Mouse (Mus musculus) splenic B cell, adult 2 months (primary cell): ENCODE results near the gene Eif2b3.
A peak's percentile ranks its signal among the peaks of the same experiment; 100 is the strongest.

Source experiments
- DNase-seq: peaks from one replicate; pipeline ENCODE4 v3.0.0-alpha.2; 2011; ENCODE audit warnings: low read depth, low spot score
- H3K27me3 ChIP-seq: 2 replicates; pipeline ENCODE4 v1.6.1; 2012; ENCODE audit warnings: mild to moderate bottlenecking, low read length, moderate library complexity, mixed read lengths; ENCODE audit not compliant: control insufficient read depth, poor library complexity, insufficient read depth, severe bottlenecking
- H3K36me3 ChIP-seq: 2 replicates; pipeline ENCODE4 v1.6.1; 2012; ENCODE audit warnings: mild to moderate bottlenecking, low read length, moderate library complexity, mixed read lengths; ENCODE audit not compliant: control insufficient read depth, poor library complexity, insufficient read depth, severe bottlenecking

Eif2b3 gene

GRCm38 (mm10) chr4:117095551-117096452, 76.6 kb downstream of the Eif2b3 start, which contains the start of gene Ptch2:
Gene Ptch2, plus strand, starts transcription at chr4:117096075.
- no peak for DNase-seq
- no peaks in the 10 kb centered on the region for H3K36me3 ChIP-seq
- H3K27me3 ChIP-seq = no peaks in the 10 kb centered on the region

- no peak for DNase-seq
- H3K36me3 ChIP-seq = no peaks in the 10 kb centered on the region
- no peaks in the 10 kb centered on the region for H3K27me3 ChIP-seq
Measured at GRCm38 (mm10) chr4:117096666-117097065, 77.5 kb downstream of the Eif2b3 start.

GRCm38 (mm10) chr4:117097969-117098763, 79.0 kb downstream of the Eif2b3 start:
- DNase-seq = no peak

GRCm38 (mm10) chr4:117098764-117099036, 79.5 kb downstream of the Eif2b3 start:
- Histone ChIP-seq H3K36me3 (no peaks in the 10 kb centered on the region), H3K27me3 (no peaks in the 10 kb centered on the region)
- DNase-seq = no peak

More at GRCm38 (mm10) chr4:117097969-117098763, 79.0 kb downstream of the Eif2b3 start:
- Histone ChIP-seq H3K36me3 (no peaks in the 10 kb centered on the region), H3K27me3 (no peaks in the 10 kb centered on the region)

- Histone ChIP-seq H3K36me3 (no peaks in the 10 kb centered on the region), H3K27me3 (no peaks in the 10 kb centered on the region)
- no peak for DNase-seq
Measured at GRCm38 (mm10) chr4:117100036-117100435, 80.8 kb downstream of the Eif2b3 start.

GRCm38 (mm10) chr4:117101218-117101617, 82.0 kb downstream of the Eif2b3 start:
- Histone ChIP-seq H3K36me3 (no peaks in the 10 kb centered on the region), H3K27me3 (no peaks in the 10 kb centered on the region)
- DNase-seq = peak; percentile 35

GRCm38 (mm10) chr4:117104672-117105071, 85.5 kb downstream of the Eif2b3 start:
- Histone ChIP-seq H3K27me3 (no peaks in the 10 kb centered on the region), H3K36me3 (no peaks in the 10 kb centered on the region)
- DNase-seq = peak; percentile 41

- H3K36me3 ChIP-seq = no peaks in the 10 kb centered on the region
- no peaks in the 10 kb centered on the region for H3K27me3 ChIP-seq
- DNase-seq = no peak
Measured at GRCm38 (mm10) chr4:117105127-117105526, 85.9 kb downstream of the Eif2b3 start.

- no peak for DNase-seq
- Histone ChIP-seq H3K36me3 (no peaks in the 10 kb centered on the region), H3K27me3 (no peaks in the 10 kb centered on the region)
Measured at GRCm38 (mm10) chr4:117107813-117108523, 88.8 kb downstream of the Eif2b3 start.

GRCm38 (mm10) chr4:117108524-117108849, 89.3 kb downstream of the Eif2b3 start:
- Histone ChIP-seq H3K27me3 (no peaks in the 10 kb centered on the region), H3K36me3 (no peaks in the 10 kb centered on the region)
- DNase-seq = no peak

GRCm38 (mm10) chr4:117109330-117109729, 90.1 kb downstream of the Eif2b3 start:
- H3K27me3 ChIP-seq = no peaks in the 10 kb centered on the region
- no peak for DNase-seq
- no peaks in the 10 kb centered on the region for H3K36me3 ChIP-seq

GRCm38 (mm10) chr4:117110249-117110648, 91.0 kb downstream of the Eif2b3 start:
- Histone ChIP-seq H3K27me3 (no peaks in the 10 kb centered on the region), H3K36me3 (no peaks in the 10 kb centered on the region)
- DNase-seq = no peak

- Histone ChIP-seq H3K27me3 (no peaks in the 10 kb centered on the region), H3K36me3 (no peaks in the 10 kb centered on the region)
- no peak for DNase-seq
Measured at GRCm38 (mm10) chr4:117110985-117111384, 91.8 kb downstream of the Eif2b3 start.

GRCm38 (mm10) chr4:117113237-117113636, 94.0 kb downstream of the Eif2b3 start:
- no peaks in the 10 kb centered on the region for H3K27me3 ChIP-seq
- DNase-seq = peak; percentile 42

GRCm38 (mm10) chr4:117115592-117115991, 96.4 kb downstream of the Eif2b3 start:
- H3K36me3 ChIP-seq = no peaks in the 10 kb centered on the region
- DNase-seq = no peak

More at GRCm38 (mm10) chr4:117113237-117113636, 94.0 kb downstream of the Eif2b3 start:
- H3K36me3 ChIP-seq = no peaks in the 10 kb centered on the region

More at GRCm38 (mm10) chr4:117115592-117115991, 96.4 kb downstream of the Eif2b3 start:
- H3K27me3 ChIP-seq = no peaks in the 10 kb centered on the region
